Mouse (Mus musculus) limb, embryonic 10.5 days (tissue): Measurements from ENCODE around the gene Gm20403. TPM values are rescaled to one million over a fixed set of nuclear protein-coding genes. Genes with fewer than 3 reads are reported as not detected.
"Not testable (repeated sequence)": the region's sequence is repeated elsewhere in the genome, so short reads cannot be mapped to it uniquely, and the experiment has no call there.

Source experiments
- DNase-seq: peaks from one replicate; pipeline ENCODE4 v3.0.0-alpha.2; 2017; ENCODE audit warnings: low spot score
- H3K27ac ChIP-seq: fragments of 300-500 bp; sonication (generic); 2 replicates; pipeline ENCODE4 v1.5.1; 2016; ENCODE audit warnings: mild to moderate bottlenecking
- H3K27me3 ChIP-seq: fragments of 300-500 bp; sonication (generic); 2 replicates; pipeline ENCODE4 v1.6.1; 2016; ENCODE audit warnings: low read depth, mild to moderate bottlenecking; ENCODE audit not compliant: poor library complexity, severe bottlenecking
- H3K36me3 ChIP-seq: fragments of 300-500 bp; sonication (generic); 2 replicates; pipeline ENCODE4 v1.6.1; 2016; ENCODE audit warnings: mild to moderate bottlenecking, moderate library complexity
- H3K4me1 ChIP-seq: fragments of 300-500 bp; sonication (generic); 2 replicates; pipeline ENCODE4 v1.6.1; 2016
- H3K4me3 ChIP-seq: fragments of 300-500 bp; sonication (generic); 2 replicates; pipeline ENCODE4 v1.5.1; 2016; ENCODE audit warnings: mild to moderate bottlenecking, moderate library complexity
- H3K9me3 ChIP-seq: fragments of 300-500 bp; sonication (generic); replicated peaks from 2 replicates; pipeline ENCODE4 v1.6.1; 2016; ENCODE audit warnings: mild to moderate bottlenecking
- WGBS: fragments of 180-500 bp; shearing (Covaris S2); methylation state at CpG from one replicate; pipeline ENCODE4 v1.1.7; 2016; 5-methylcytosine and 5-hydroxymethylcytosine counted together
- polyA plus RNA-seq: library from polyadenylated mRNA; unstranded; fragments of >200 nt; fragmentation: Nextera tagmentation; extraction: Ambion mirVana; gene quantifications from 2 replicates; pipeline ENCODE4 v1.2.1, GENCODE M21; 2016

The Gm20403 gene
- polyA plus RNA-seq, 1 experiment from 2014 or later, result not detected

GRCm38 (mm10) chr12:54942586-54943157, 43.7 kb downstream of the Gm20403 start:
- not testable (repeated sequence) for H3K9me3 ChIP-seq, H3K4me1 ChIP-seq, H3K27ac ChIP-seq, H3K27me3 ChIP-seq, DNase-seq, H3K4me3 ChIP-seq
- peaks cover 68% of the 10 kb centered on the region for H3K36me3 ChIP-seq
- 89% methylated on average over 6 of the region's 6 CpGs for WGBS

DNA sequence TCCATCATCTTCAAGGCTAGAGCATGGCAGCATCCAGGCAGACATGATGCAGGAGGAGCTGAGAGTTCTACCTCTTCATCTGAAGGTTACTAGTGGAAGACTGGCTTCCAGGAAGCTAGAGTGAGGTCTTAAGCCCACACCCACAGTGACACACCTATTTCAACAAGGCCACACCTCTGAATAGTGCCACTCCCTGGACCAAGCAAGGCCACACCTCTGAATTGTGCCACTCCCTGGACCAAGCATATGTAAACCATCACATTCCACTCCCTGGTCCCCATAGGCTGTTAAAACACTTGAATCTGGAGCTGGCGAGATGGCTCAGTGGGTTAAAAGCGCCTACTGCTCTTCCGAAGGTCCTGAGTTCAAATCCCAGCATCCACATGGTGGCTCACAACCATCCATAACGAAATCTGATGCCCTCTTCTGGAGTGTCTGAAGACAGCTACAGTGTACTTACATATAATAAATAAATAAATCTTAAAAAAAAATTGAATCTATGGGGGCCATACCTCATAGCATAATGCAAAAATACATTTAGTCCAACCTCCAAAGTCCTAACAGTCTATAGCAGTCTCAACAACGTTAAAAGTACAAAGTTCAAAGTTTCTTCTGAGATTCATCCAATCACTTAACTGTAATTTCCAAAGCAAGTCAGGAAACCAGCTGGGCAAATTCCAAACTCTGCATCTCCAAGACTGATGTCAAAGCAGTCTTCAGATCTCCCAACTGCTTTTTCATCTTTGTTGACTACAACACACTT, 48.6 kb downstream of the Gm20403 start:
- peaks cover 73% of the 10 kb centered on the region for H3K36me3 ChIP-seq
- not testable (repeated sequence) for H3K27ac ChIP-seq, H3K27me3 ChIP-seq, H3K9me3 ChIP-seq, DNase-seq, H3K4me3 ChIP-seq, H3K4me1 ChIP-seq
- WGBS, result 93% methylated on average over 5 of the region's 5 CpGs

Other genes with a start within 250 kb of the Gm20403 start
- gene Snx6, start 190.8 kb downstream of the Gm20403 start, polyA plus RNA-seq, result 165 and 180 TPM in 2 replicates
- gene Cfl2, start 123.7 kb downstream of the Gm20403 start, polyA plus RNA-seq, result 149 and 151 TPM in 2 replicates
- gene Baz1a, start 27.8 kb upstream of the Gm20403 start, polyA plus RNA-seq, result 31.6 and 36.1 TPM in 2 replicates
- gene 2700097O09Rik, start 93.6 kb upstream of the Gm20403 start, polyA plus RNA-seq, result 45.4 and 46.4 TPM in 2 replicates
- gene Srp54a, start 93.7 kb upstream of the Gm20403 start, polyA plus RNA-seq, result 123 and 150 TPM in 2 replicates
- 6.8 and 11.2 TPM in 2 replicates for gene Fam177a, start 137.9 kb upstream of the Gm20403 start, polyA plus RNA-seq
- gene Srp54b, start 168.6 kb upstream of the Gm20403 start, polyA plus RNA-seq, result 39.9 and 47.9 TPM in 2 replicates
- gene 1700047I17Rik2, start 213.1 kb upstream of the Gm20403 start, polyA plus RNA-seq, result 2.7 and 3.4 TPM in 2 replicates
- gene Srp54c, start 243.6 kb upstream of the Gm20403 start, polyA plus RNA-seq, result 45.8 and 54.1 TPM in 2 replicates